Mouse (Mus musculus): ENCODE results near the gene Glt1d1. TPM values are rescaled to one million over a fixed set of nuclear protein-coding genes. Genes with fewer than 3 reads are reported as not detected.

The Glt1d1 gene
- total RNA-seq, 1 experiment from 2014 or later, result 4.7 TPM

Other genes with a start within 250 kb of the Glt1d1 start
- 16.7 and 24.3 TPM in 2 replicates for gene Slc15a4, start 635 bp downstream of the Glt1d1 start, total RNA-seq (2021)

Measured in adrenal gland, postnatal 14 days (tissue).